In genomic region chr5:92352716-92353115, GRCm38 (mm10) we compare ENCODE assay signal across 20 mouse cellular contexts. TPM values are rescaled to one million over a fixed set of nuclear protein-coding genes. Genes with fewer than 3 reads are reported as not detected.
DNase-seq lines count a peak whose midpoint lies in the region; ATAC-seq and TF ChIP-seq lines count a peak whose summit lies in the region.
"Not testable (repeated sequence)": the region's sequence is repeated elsewhere in the genome, so short reads cannot be mapped to it uniquely, and the experiment has no call there.
"Had no signal": no experiment of that assay in that cellular context is flagged by ENCODE, and none has a peak within 500 bp of the region (broad histone marks: within the 10 kb centered on the region; RNA-seq: fewer than 3 reads in every experiment).

No protein-coding gene starts in this region.

- not testable (repeated sequence) for DNase-seq in G1E (ENCODE audit: low spot score); kidney, adult 2 months; liver, embryonic 14.5 days (ENCODE audit: low read depth in 3 of 3, low spot score in 3 of 3)
- DNase-seq in adrenal gland, adult 2 months: peak; percentile 54
- peak; percentile 65 for DNase-seq in yolk sac, embryonic 10.5 days (ENCODE audit: low spot score)

- not testable (repeated sequence) for ATAC-seq in G1E (ENCODE audit: extremely low read depth, insufficient number of reproducible peaks, low FRiP score, poor library complexity, severe bottlenecking); embryonic facial prominence, embryonic 15.5 days (ENCODE audit: insufficient number of reproducible peaks, low FRiP score, low TSS enrichment, low read depth); heart, embryonic 13.5 days (ENCODE audit: extremely low read depth, insufficient number of reproducible peaks, low FRiP score, low TSS enrichment); liver, embryonic 14.5 days (ENCODE audit: insufficient read depth)

- TF ChIP-seq CTCF in G1E (IDR thresholded peaks at IDR 0.05; ENCODE audit: low read depth, low read length); kidney, adult 2 months (conservative IDR thresholded peaks at IDR 0.05; ENCODE audit: insufficient read depth, insufficient read length, low read depth, low read length); liver, embryonic 14.5 days (IDR thresholded peaks at IDR 0.05; ENCODE audit: low read depth): not testable (repeated sequence)

- H3K27me3 ChIP-seq in G1E (ENCODE audit: insufficient read depth, low read length): peaks cover 25% of the 10 kb centered on the region
- H3K27me3 ChIP-seq in embryonic facial prominence, embryonic 15.5 days; kidney, adult 2 months (replicated peaks; ENCODE audit: control insufficient read depth, insufficient read depth, low read length); liver, embryonic 14.5 days (ENCODE audit: control insufficient read depth, insufficient read depth, low read length): not testable (repeated sequence)
- peaks cover 24% of the 10 kb centered on the region for H3K27me3 ChIP-seq in heart, embryonic 13.5 days (replicated peaks)
- peaks cover 21% of the 10 kb centered on the region for H3K27me3 ChIP-seq in megakaryocyte, embryonic 14.5 days (replicated peaks)

- peaks cover 32% of the 10 kb centered on the region for H3K4me1 ChIP-seq in G1E (ENCODE audit: insufficient read depth, low read depth, low read length)
- not testable (repeated sequence) for H3K4me1 ChIP-seq in embryonic facial prominence, embryonic 15.5 days
- peaks cover 20% of the 10 kb centered on the region for H3K4me1 ChIP-seq in heart, embryonic 13.5 days
- peaks cover 13% of the 10 kb centered on the region; the same call in 1 of the 2 replicates for H3K4me1 ChIP-seq in kidney, adult 2 months (ENCODE audit: control insufficient read depth, insufficient read depth, low read length)
- H3K4me1 ChIP-seq in liver, embryonic 14.5 days (replicated peaks; ENCODE audit: control insufficient read depth in 2 of 2, insufficient read depth in 2 of 2, low read length in 1 of 2): peaks cover 2 to 19% of the 10 kb centered on the region in 2 experiments; a peak in 2 of 4 replicates
- H3K4me1 ChIP-seq in megakaryocyte, embryonic 14.5 days: peaks cover 38% of the 10 kb centered on the region

- not testable (repeated sequence) for TF ChIP-seq POLR2A in kidney, adult 2 months (IDR thresholded peaks at IDR 0.05; ENCODE audit: low read depth, low read length)

- not testable (repeated sequence) for H3K27ac ChIP-seq in embryonic facial prominence, embryonic 15.5 days (replicated peaks); liver, embryonic 14.5 days
- peak overlapping the region; percentile 81 for H3K27ac ChIP-seq in heart, embryonic 13.5 days (replicated peaks)
- H3K27ac ChIP-seq in kidney, adult 2 months (ENCODE audit: insufficient read depth, low read depth, low read length): peak overlapping the region; percentile 61; the same call in 1 of the 2 replicates

- 67% methylated on average over 4 of the region's 4 CpGs for WGBS in embryonic facial prominence, embryonic 15.5 days
- 27% methylated on average over 4 of the region's 4 CpGs for WGBS in heart, embryonic 13.5 days
- 62% methylated on average over 4 of the region's 4 CpGs for WGBS in kidney, adult 2 months
- WGBS in liver, embryonic 14.5 days (ENCODE audit: insufficient replicate concordance): 72% methylated on average over 4 of the region's 4 CpGs

- H3K9me3 ChIP-seq in G1E (replicated peaks); embryonic facial prominence, embryonic 15.5 days (replicated peaks); heart, embryonic 13.5 days; liver, embryonic 14.5 days (ENCODE audit: control insufficient read depth, low read length); megakaryocyte, embryonic 14.5 days: not testable (repeated sequence)

- H3K4me2 ChIP-seq in embryonic facial prominence, embryonic 15.5 days (replicated peaks): 0 out of 2 replicates have a peak overlapping the region, but pooled peaks have one; percentile 35
- H3K4me2 ChIP-seq in heart, embryonic 13.5 days: peak overlapping the region; percentile 67
- H3K4me2 ChIP-seq in liver, embryonic 14.5 days (ENCODE audit: low read depth): peak overlapping the region; percentile 61; the same call in 1 of the 2 replicates

- peak overlapping the region; percentile 68; the same call in 1 of the 2 replicates for H3K4me3 ChIP-seq in G1E (ENCODE audit: low read depth, low read length)
- not testable (repeated sequence) for H3K4me3 ChIP-seq in embryonic facial prominence, embryonic 15.5 days (replicated peaks); liver, embryonic 14.5 days (ENCODE audit: insufficient read depth in 1 of 2, low read depth in 2 of 2, low read length in 2 of 2)
- peak overlapping the region; percentile 53 for H3K4me3 ChIP-seq in heart, embryonic 13.5 days
- H3K4me3 ChIP-seq in kidney, adult 2 months (ENCODE audit: insufficient read depth, low read depth, low read length): peak overlapping the region; percentile 33; the same call in 1 of the 2 replicates
- H3K4me3 ChIP-seq in megakaryocyte, embryonic 14.5 days (replicated peaks): peak overlapping the region; percentile 90

- not testable (repeated sequence) for H3K9ac ChIP-seq in embryonic facial prominence, embryonic 15.5 days; liver, embryonic 14.5 days (replicated peaks)
- peak overlapping the region; percentile 70; the same call in 1 of the 2 replicates for H3K9ac ChIP-seq in heart, embryonic 13.5 days

- TF ChIP-seq EP300 in liver, embryonic 14.5 days (IDR thresholded peaks at IDR 0.05; ENCODE audit: low read depth): not testable (repeated sequence)

- not testable (repeated sequence) for H3K36me3 ChIP-seq in G1E (replicated peaks); embryonic facial prominence, embryonic 15.5 days; heart, embryonic 13.5 days; kidney, adult 2 months (ENCODE audit: control insufficient read depth, insufficient read depth, low read length); liver, embryonic 14.5 days (replicated peaks; ENCODE audit: control insufficient read depth, insufficient read depth, low read depth); megakaryocyte, embryonic 14.5 days (replicated peaks; ENCODE audit: low read length)

RNA-seq across cellular contexts. Expression of gene Cxcl10, which starts 4.0 kb away (rescaled TPM):
- total RNA-seq in G1E (2014; fragmentation: Nextera tagmentation) (not detected in 2 replicates), G1E (2017) (0.05 and 0.35 TPM in 2 replicates)
- polyA plus RNA-seq in G1E (2012): not detected in 2 replicates
- under 1 TPM; 0.43 to 0.73 TPM for total RNA-seq in adrenal gland, adult 2 months (2021)
- 1.7 and 3.6 TPM in 2 replicates for polyA plus RNA-seq in adrenal gland, adult 2 months (2012; rRNA removed)
- 0.81 and 1.7 TPM in 2 replicates for polyA plus RNA-seq in embryonic facial prominence, embryonic 15.5 days (2015; fragmentation: Nextera tagmentation; extraction: Ambion mirVana)
- polyA plus RNA-seq in heart, embryonic 13.5 days (2015; fragmentation: Nextera tagmentation; extraction: Ambion mirVana): 1.6 and 2.0 TPM in 2 replicates
- 10.2 and 16.6 TPM in 2 replicates for polyA plus RNA-seq in kidney, adult 2 months (2012; rRNA removed)
- 7.8 and 10.0 TPM in 2 replicates for polyA plus RNA-seq in liver, embryonic 14.5 days (2012; rRNA removed)
- polyA plus RNA-seq in liver, embryonic 14.5 days (2014; fragmentation: Nextera tagmentation; extraction: Ambion mirVana): 4.8 and 6.0 TPM in 2 replicates
- polyA plus RNA-seq in megakaryocyte, embryonic 14.5 days (2012; ENCODE audit: insufficient read depth, low replicate concordance): not detected in 2 replicates
- total RNA-seq: layer of hippocampus, postnatal 36 days; left cerebral cortex, postnatal 4 days; midbrain, postnatal 0 days had no signal
- polyA plus RNA-seq: lung, embryonic 14.5 days; midbrain, embryonic 12.5 days; testis, adult 2 months had no signal

RNA-seq across cellular contexts. Expression of gene Art3, which starts 21.1 kb away (rescaled TPM):
- not detected in 2 replicates for total RNA-seq in G1E (2014; fragmentation: Nextera tagmentation)
- 0.22 TPM in 1 of 2 replicates, not detected in the other for total RNA-seq in G1E (2017)
- not detected in 2 replicates for polyA plus RNA-seq in G1E (2012)
- 10 to 100 TPM; 39.2 to 58.2 TPM for total RNA-seq in adrenal gland, adult 2 months (2021)
- 2.6 and 3.1 TPM in 2 replicates for polyA plus RNA-seq in adrenal gland, adult 2 months (2012; rRNA removed)
- polyA plus RNA-seq in embryonic facial prominence, embryonic 15.5 days (2015; fragmentation: Nextera tagmentation; extraction: Ambion mirVana): 4.9 and 6.2 TPM in 2 replicates
- 35.4 and 36.2 TPM in 2 replicates for polyA plus RNA-seq in heart, embryonic 13.5 days (2015; fragmentation: Nextera tagmentation; extraction: Ambion mirVana)
- polyA plus RNA-seq in kidney, adult 2 months (2012; rRNA removed): 7.1 and 8.8 TPM in 2 replicates
- 0.53 and 1.1 TPM in 2 replicates for polyA plus RNA-seq in liver, embryonic 14.5 days (2012; rRNA removed)
- 1.7 and 2.1 TPM in 2 replicates for polyA plus RNA-seq in liver, embryonic 14.5 days (2014; fragmentation: Nextera tagmentation; extraction: Ambion mirVana)
- not detected in 2 replicates for polyA plus RNA-seq in megakaryocyte, embryonic 14.5 days (2012; ENCODE audit: insufficient read depth, low replicate concordance)

RNA-seq across cellular contexts. Expression of gene Cxcl9, which starts 24.8 kb away (rescaled TPM):
- total RNA-seq in G1E (2014; fragmentation: Nextera tagmentation): not detected in 2 replicates
- total RNA-seq in G1E (2017): 0.06 TPM in 1 of 2 replicates, not detected in the other
- not detected in 2 replicates for polyA plus RNA-seq in G1E (2012)
- 1 to 10 TPM; 2.5 to 2.6 TPM for total RNA-seq in adrenal gland, adult 2 months (2021)
- 3.7 and 7.2 TPM in 2 replicates for polyA plus RNA-seq in adrenal gland, adult 2 months (2012; rRNA removed)
- polyA plus RNA-seq in embryonic facial prominence, embryonic 15.5 days (2015; fragmentation: Nextera tagmentation; extraction: Ambion mirVana): 0.20 and 0.76 TPM in 2 replicates
- 0.05 TPM in 1 of 2 replicates, not detected in the other for polyA plus RNA-seq in heart, embryonic 13.5 days (2015; fragmentation: Nextera tagmentation; extraction: Ambion mirVana)
- 8.2 and 14.6 TPM in 2 replicates for polyA plus RNA-seq in kidney, adult 2 months (2012; rRNA removed)
- polyA plus RNA-seq in liver, embryonic 14.5 days (2012; rRNA removed): 0.06 TPM in 1 of 2 replicates, not detected in the other
- polyA plus RNA-seq in liver, embryonic 14.5 days (2014; fragmentation: Nextera tagmentation; extraction: Ambion mirVana): 0.20 TPM in 1 of 2 replicates, not detected in the other
- not detected in 2 replicates for polyA plus RNA-seq in megakaryocyte, embryonic 14.5 days (2012; ENCODE audit: insufficient read depth, low replicate concordance)
- total RNA-seq: layer of hippocampus, postnatal 36 days; left cerebral cortex, postnatal 4 days; midbrain, postnatal 0 days had no signal
- polyA plus RNA-seq: embryonic facial prominence, embryonic 10.5 days; forebrain, embryonic 13.5 days; hindbrain, embryonic 13.5 days; intestine, embryonic 16.5 days; lung, embryonic 14.5 days; midbrain, embryonic 12.5 days; midbrain, postnatal 0 days; neural tube, embryonic 13.5 days; stomach, embryonic 14.5 days had no signal

RNA-seq across cellular contexts. Expression of gene Sdad1, which starts 42.4 kb away (rescaled TPM):
- total RNA-seq in G1E (2014; fragmentation: Nextera tagmentation) (76.9 and 85.3 TPM in 2 replicates), G1E (2017) (66.0 and 76.9 TPM in 2 replicates)
- polyA plus RNA-seq in G1E (2012): 62.6 and 83.4 TPM in 2 replicates
- 10 to 100 TPM; 25.0 to 39.1 TPM for total RNA-seq in adrenal gland, adult 2 months (2021)
- polyA plus RNA-seq in adrenal gland, adult 2 months (2012; rRNA removed): 11.2 and 13.2 TPM in 2 replicates
- polyA plus RNA-seq in embryonic facial prominence, embryonic 15.5 days (2015; fragmentation: Nextera tagmentation; extraction: Ambion mirVana): 36.2 and 37.4 TPM in 2 replicates
- polyA plus RNA-seq in heart, embryonic 13.5 days (2015; fragmentation: Nextera tagmentation; extraction: Ambion mirVana): 20.9 and 23.5 TPM in 2 replicates
- polyA plus RNA-seq in kidney, adult 2 months (2012; rRNA removed): 6.1 and 7.0 TPM in 2 replicates
- polyA plus RNA-seq in liver, embryonic 14.5 days (2012; rRNA removed): 8.1 and 9.5 TPM in 2 replicates
- polyA plus RNA-seq in liver, embryonic 14.5 days (2014; fragmentation: Nextera tagmentation; extraction: Ambion mirVana): 17.4 and 18.8 TPM in 2 replicates
- polyA plus RNA-seq in megakaryocyte, embryonic 14.5 days (2012; ENCODE audit: insufficient read depth, low replicate concordance): 5.1 and 10.0 TPM in 2 replicates
